Mouse (Mus musculus): ENCODE results near the gene Skap1.
A peak's percentile ranks its signal among the peaks of the same experiment; 100 is the strongest.
"Not testable (repeated sequence)": the region's sequence is repeated elsewhere in the genome, so short reads cannot be mapped to it uniquely, and the experiment has no call there.

Gene Skap1

GRCm38 (mm10) chr11:96696168-96696727 lies 231.9 kb downstream of the Skap1 start:
- DNase-seq (ENCODE audit: low spot score in 2 of 2) = no peak

GRCm38 (mm10) chr11:96696842-96697455 lies 232.6 kb downstream of the Skap1 start:
- no peak for DNase-seq (ENCODE audit: low spot score in 2 of 2)

GRCm38 (mm10) chr11:96697467-96697866 lies 233.1 kb downstream of the Skap1 start:
- DNase-seq (ENCODE audit: low spot score in 2 of 2) = no peak

- DNase-seq (ENCODE audit: low spot score in 2 of 2) = no peak
These were observed 239.4 kb downstream of the Skap1 start for GRCm38 (mm10) chr11:96703813-96704212.

GRCm38 (mm10) chr11:96711268-96711667 lies 246.9 kb downstream of the Skap1 start:
- DNase-seq (ENCODE audit: low spot score in 2 of 2) = no peak

- DNase-seq (ENCODE audit: low spot score in 2 of 2) = no peak
These were observed 247.3 kb downstream of the Skap1 start for GRCm38 (mm10) chr11:96711670-96712069.

- DNase-seq (ENCODE audit: low spot score in 2 of 2) = no peak
These were observed 249.0 kb downstream of the Skap1 start for GRCm38 (mm10) chr11:96713210-96714005.

- no peak for DNase-seq (ENCODE audit: low spot score in 2 of 2)
These were observed 249.6 kb downstream of the Skap1 start for GRCm38 (mm10) chr11:96714011-96714410.

GRCm38 (mm10) chr11:96715168-96715567 lies 250.8 kb downstream of the Skap1 start:
- not testable (repeated sequence) for DNase-seq (ENCODE audit: low spot score in 2 of 2)

- DNase-seq (ENCODE audit: low spot score in 2 of 2) = no peak
These were observed 254.2 kb downstream of the Skap1 start for GRCm38 (mm10) chr11:96718609-96719008.

- DNase-seq (ENCODE audit: low spot score in 2 of 2) = no peak
These were observed 261.4 kb downstream of the Skap1 start for GRCm38 (mm10) chr11:96725833-96726232.

GRCm38 (mm10) chr11:96728577-96728976 lies 264.2 kb downstream of the Skap1 start:
- no peak for DNase-seq (ENCODE audit: low spot score in 2 of 2)

- no peak for DNase-seq (ENCODE audit: low spot score in 2 of 2)
These were observed 265.1 kb downstream of the Skap1 start for GRCm38 (mm10) chr11:96729462-96729861.

GRCm38 (mm10) chr11:96730327-96730726 lies 265.9 kb downstream of the Skap1 start:
- no peak for DNase-seq (ENCODE audit: low spot score in 2 of 2)

- DNase-seq (ENCODE audit: low spot score in 2 of 2) = no peak
These were observed 268.3 kb downstream of the Skap1 start for GRCm38 (mm10) chr11:96732657-96733056.

- peak; percentile 62 to 70 for DNase-seq (ENCODE audit: low spot score in 2 of 2)
These were observed 271.5 kb downstream of the Skap1 start for GRCm38 (mm10) chr11:96735908-96736307.

- DNase-seq (ENCODE audit: low spot score in 2 of 2) = no peak
These were observed 272.0 kb downstream of the Skap1 start for GRCm38 (mm10) chr11:96736361-96736760.

- no peak for DNase-seq (ENCODE audit: low spot score in 2 of 2)
These were observed 273.5 kb downstream of the Skap1 start for GRCm38 (mm10) chr11:96737673-96738471.

- no peak for DNase-seq (ENCODE audit: low spot score in 2 of 2)
These were observed 276.4 kb downstream of the Skap1 start for GRCm38 (mm10) chr11:96740796-96741195.

GRCm38 (mm10) chr11:96741995-96742394 lies 277.6 kb downstream of the Skap1 start:
- peak; percentile 39 to 54 for DNase-seq (ENCODE audit: low spot score in 2 of 2)

GRCm38 (mm10) chr11:96743000-96743399 lies 278.6 kb downstream of the Skap1 start:
- DNase-seq (ENCODE audit: low spot score in 2 of 2) = no peak

- no peak for DNase-seq (ENCODE audit: low spot score in 2 of 2)
These were observed 279.5 kb downstream of the Skap1 start for GRCm38 (mm10) chr11:96743891-96744290.
